Mouse (Mus musculus) stomach, embryonic 14.5 days (tissue): ENCODE data around the gene Ddx43. TPM values are rescaled to one million over a fixed set of nuclear protein-coding genes. Genes with fewer than 3 reads are reported as not detected.
A peak's percentile ranks its signal among the peaks of the same experiment; 100 is the strongest.
"Not testable (repeated sequence)": the region's sequence is repeated elsewhere in the genome, so short reads cannot be mapped to it uniquely, and the experiment has no call there.

ENCODE experiments used
- ATAC-seq: fragments of 200-750 bp; cut with Nextera tagmentation; 2 replicates; pipeline ENCODE4 v1.8.0; 2017; ENCODE audit warnings: low read depth, moderate TSS enrichment; ENCODE audit not compliant: insufficient number of reproducible peaks, insufficient read depth, low FRiP score
- H3K27ac ChIP-seq: fragments of 300-500 bp; sonication (generic); 2 replicates; pipeline ENCODE4 v1.5.1; 2014; ENCODE audit warnings: mild to moderate bottlenecking, low read length, moderate library complexity, mixed read lengths
- H3K27me3 ChIP-seq: fragments of 300-500 bp; sonication (generic); 2 replicates; pipeline ENCODE4 v1.6.1; 2014; ENCODE audit warnings: low read length, control low read depth, mixed read lengths; ENCODE audit not compliant: control insufficient read depth, insufficient read depth
- H3K36me3 ChIP-seq: fragments of 300-500 bp; sonication (generic); 2 replicates; pipeline ENCODE4 v1.6.1; 2014; ENCODE audit warnings: mild to moderate bottlenecking, control low read depth, low read length, moderate library complexity, mixed read lengths; ENCODE audit not compliant: control insufficient read depth, insufficient read depth
- H3K4me1 ChIP-seq: fragments of 300-500 bp; sonication (generic); 2 replicates; pipeline ENCODE4 v1.6.1; 2014; ENCODE audit warnings: low read length, control low read depth, mixed read lengths; ENCODE audit not compliant: control insufficient read depth, insufficient read depth
- H3K4me2 ChIP-seq: fragments of 300-500 bp; sonication (generic); replicated peaks from 2 replicates; pipeline ENCODE4 v1.6.1; 2014; ENCODE audit warnings: low read depth, low read length, control low read depth
- H3K4me3 ChIP-seq: fragments of 300-500 bp; sonication (generic); 2 replicates; pipeline ENCODE4 v1.5.1; 2014; ENCODE audit warnings: low read depth, low read length, control low read depth
- H3K9ac ChIP-seq: fragments of 300-500 bp; sonication (generic); replicated peaks from 2 replicates; pipeline ENCODE4 v1.6.1; 2014; ENCODE audit warnings: low read depth, mild to moderate bottlenecking, control low read depth, low read length, moderate library complexity, mixed read lengths
- H3K9me3 ChIP-seq: fragments of 300-500 bp; sonication (generic); 2 replicates; pipeline ENCODE4 v1.6.1; 2016; ENCODE audit warnings: low read depth, low read length, control low read depth; ENCODE audit not compliant: control insufficient read depth
- WGBS: fragments of 180-500 bp; shearing (Covaris S2); extraction: QIAGEN DNeasy Blood & Tissue Kit; methylation state at CpG from one replicate; pipeline ENCODE4 v1.1.7; 2014; 5-methylcytosine and 5-hydroxymethylcytosine counted together
- polyA plus RNA-seq: library from polyadenylated mRNA; unstranded; fragments of >200 nt; fragmentation: Nextera tagmentation; extraction: Ambion mirVana; gene quantifications from 2 replicates; pipeline ENCODE4 v1.2.1, GENCODE M21; 2014

Ddx43 gene
- polyA plus RNA-seq, 1 experiment from 2014 or later, result 0.51 TPM

GRCm38 (mm10) chr9:78358053-78358452, 37.5 kb upstream of the Ddx43 start:
- 11% methylated on average over 9 of the region's 9 CpGs for WGBS

GRCm38 (mm10) chr9:78359750-78360483, 35.7 kb upstream of the Ddx43 start:
- Histone ChIP-seq H3K27me3 (no peaks in the 10 kb centered on the region), H3K36me3 (no peaks in the 10 kb centered on the region), H3K4me3 (no peak overlapping the region), H3K4me1 (no peaks in the 10 kb centered on the region), H3K9me3 (no peaks in the 10 kb centered on the region), H3K4me2 (no peak overlapping the region), H3K27ac (no peak overlapping the region), H3K9ac (no peak overlapping the region)
- 76% methylated on average over 6 of the region's 6 CpGs for WGBS
- no peak for ATAC-seq

More at GRCm38 (mm10) chr9:78358053-78358452, 37.5 kb upstream of the Ddx43 start:
- Histone ChIP-seq H3K4me3 (no peak overlapping the region), H3K27me3 (no peaks in the 10 kb centered on the region), H3K9me3 (no peaks in the 10 kb centered on the region), H3K27ac (no peak overlapping the region), H3K4me1 (no peaks in the 10 kb centered on the region), H3K36me3 (no peaks in the 10 kb centered on the region), H3K9ac (no peak overlapping the region), H3K4me2 (no peak overlapping the region)
- 0 out of 2 replicates have a peak, but pooled peaks have one; percentile 65 for ATAC-seq

- no peaks in the 10 kb centered on the region for H3K36me3 ChIP-seq
- no peak overlapping the region for H3K4me2 ChIP-seq
- no peaks in the 10 kb centered on the region for H3K9me3 ChIP-seq
- H3K9ac ChIP-seq, result no peak overlapping the region
- ATAC-seq, result no peak
- H3K27ac ChIP-seq, result no peak overlapping the region
- 55% methylated on average over 2 of the region's 2 CpGs for WGBS
- H3K4me1 ChIP-seq, result no peaks in the 10 kb centered on the region
- no peaks in the 10 kb centered on the region for H3K27me3 ChIP-seq
- no peak overlapping the region for H3K4me3 ChIP-seq
Measured at GRCm38 (mm10) chr9:78360484-78360872, 35.1 kb upstream of the Ddx43 start.

GRCm38 (mm10) chr9:78363374-78363773, 32.2 kb upstream of the Ddx43 start:
- WGBS, result 65% methylated on average over 6 of the region's 6 CpGs
- Histone ChIP-seq H3K4me3 (no peak overlapping the region), H3K4me1 (no peaks in the 10 kb centered on the region), H3K27me3 (no peaks in the 10 kb centered on the region), H3K9ac (no peak overlapping the region), H3K36me3 (no peaks in the 10 kb centered on the region), H3K4me2 (no peak overlapping the region), H3K9me3 (no peaks in the 10 kb centered on the region), H3K27ac (no peak overlapping the region)
- no peak for ATAC-seq

- WGBS, result 93% methylated on average over 6 of the region's 6 CpGs
- no peaks in the 10 kb centered on the region for H3K36me3 ChIP-seq
- H3K4me1 ChIP-seq, result no peaks in the 10 kb centered on the region
- no peak overlapping the region for H3K27ac ChIP-seq
- H3K9me3 ChIP-seq, result no peaks in the 10 kb centered on the region
- ATAC-seq, result no peak
- H3K4me2 ChIP-seq, result no peak overlapping the region
- no peaks in the 10 kb centered on the region for H3K27me3 ChIP-seq
- no peak overlapping the region for H3K9ac ChIP-seq
- no peak overlapping the region for H3K4me3 ChIP-seq
Measured at GRCm38 (mm10) chr9:78364701-78365100, 30.9 kb upstream of the Ddx43 start.

GRCm38 (mm10) chr9:78365850-78366544, 29.6 kb upstream of the Ddx43 start:
- H3K36me3 ChIP-seq, result no peaks in the 10 kb centered on the region
- no peak overlapping the region for H3K4me3 ChIP-seq
- H3K27me3 ChIP-seq, result no peaks in the 10 kb centered on the region
- ATAC-seq, result no peak
- H3K9me3 ChIP-seq, result no peaks in the 10 kb centered on the region
- no peaks in the 10 kb centered on the region for H3K4me1 ChIP-seq
- H3K27ac ChIP-seq, result no peak overlapping the region
- no peak overlapping the region for H3K4me2 ChIP-seq
- WGBS, result 69% methylated on average over 13 of the region's 13 CpGs
- H3K9ac ChIP-seq, result no peak overlapping the region

- H3K27me3 ChIP-seq, ATAC-seq, H3K36me3 ChIP-seq, H3K4me1 ChIP-seq, H3K27ac ChIP-seq, H3K9me3 ChIP-seq, H3K4me2 ChIP-seq, H3K9ac ChIP-seq, H3K4me3 ChIP-seq: not testable (repeated sequence)
- 88% methylated on average over 16 of the region's 16 CpGs for WGBS
Measured at GRCm38 (mm10) chr9:78367959-78368358, 27.6 kb upstream of the Ddx43 start, which contains the start of gene Dppa5a. Gene Dppa5a, minus strand, starts transcription at chr9:78368177.

- ATAC-seq, result no peak
- Histone ChIP-seq H3K4me2 (no peak overlapping the region), H3K27me3 (no peaks in the 10 kb centered on the region), H3K27ac (no peak overlapping the region), H3K4me3 (no peak overlapping the region), H3K36me3 (no peaks in the 10 kb centered on the region), H3K4me1 (no peaks in the 10 kb centered on the region), H3K9ac (no peak overlapping the region), H3K9me3 (no peaks in the 10 kb centered on the region)
- 71% methylated on average over 3 of the region's 3 CpGs for WGBS
Measured at GRCm38 (mm10) chr9:78368671-78369293, 26.8 kb upstream of the Ddx43 start.
